12 mouse cellular contexts compared by ENCODE assay signal in genomic region chr12:33102342-33103115, GRCm38 (mm10). TPM values are rescaled to one million over a fixed set of nuclear protein-coding genes. Genes with fewer than 3 reads are reported as not detected.
DNase-seq lines count a peak whose midpoint lies in the region; ATAC-seq and TF ChIP-seq lines count a peak whose summit lies in the region.
"Had no signal": no experiment of that assay in that cellular context is flagged by ENCODE, and none has a peak within 500 bp of the region (broad histone marks: within the 10 kb centered on the region; RNA-seq: fewer than 3 reads in every experiment).

No protein-coding gene starts in this region.

- WGBS in kidney, postnatal 0 days: 45% methylated on average over 15 of the region's 15 CpGs
- WGBS in embryonic facial prominence, embryonic 11.5 days: 59% methylated on average over 15 of the region's 15 CpGs
- 18% methylated on average over 15 of the region's 15 CpGs for WGBS in hindbrain, embryonic 15.5 days
- 30% methylated on average over 15 of the region's 15 CpGs for WGBS in midbrain, postnatal 0 days

- no peaks in the 10 kb centered on the region for H3K36me3 ChIP-seq in kidney, postnatal 0 days (ENCODE audit: insufficient read depth, low read length)
- H3K36me3 ChIP-seq in embryonic facial prominence, embryonic 11.5 days (replicated peaks; ENCODE audit: control insufficient read depth, insufficient read depth, low read depth, low read length): no peaks in the 10 kb centered on the region
- no peaks in the 10 kb centered on the region for H3K36me3 ChIP-seq in hindbrain, embryonic 15.5 days
- H3K36me3 ChIP-seq in midbrain, postnatal 0 days (ENCODE audit: insufficient read depth, low read length): no peaks in the 10 kb centered on the region
- H3K36me3 ChIP-seq: liver, embryonic 15.5 days had no signal

- H3K9me3 ChIP-seq in kidney, postnatal 0 days (replicated peaks; ENCODE audit: low read length): no peaks in the 10 kb centered on the region
- H3K9me3 ChIP-seq in embryonic facial prominence, embryonic 11.5 days (replicated peaks; ENCODE audit: control insufficient read depth, low read length): no peaks in the 10 kb centered on the region
- H3K9me3 ChIP-seq in hindbrain, embryonic 15.5 days: no peaks in the 10 kb centered on the region
- H3K9me3 ChIP-seq in midbrain, postnatal 0 days (ENCODE audit: low read length): no peaks in the 10 kb centered on the region
- H3K9me3 ChIP-seq: liver, embryonic 15.5 days had no signal

- H3K9ac ChIP-seq in kidney, postnatal 0 days (ENCODE audit: low read depth, low read length): no peak overlapping the region
- no peak overlapping the region for H3K9ac ChIP-seq in embryonic facial prominence, embryonic 11.5 days (replicated peaks; ENCODE audit: low read length)
- no peak overlapping the region for H3K9ac ChIP-seq in hindbrain, embryonic 15.5 days
- H3K9ac ChIP-seq in midbrain, postnatal 0 days (replicated peaks; ENCODE audit: low read length, poor library complexity, severe bottlenecking): no peak overlapping the region
- H3K9ac ChIP-seq: liver, embryonic 15.5 days had no signal

- no peak for ATAC-seq in kidney, postnatal 0 days (replicated peaks; ENCODE audit: low FRiP score, low read depth)
- ATAC-seq in embryonic facial prominence, embryonic 11.5 days (replicated peaks; ENCODE audit: insufficient number of reproducible peaks, low FRiP score, low TSS enrichment, low read depth): no peak
- ATAC-seq in hindbrain, embryonic 15.5 days (ENCODE audit: low FRiP score, low read depth): peak; percentile 40; the same call in 1 of the 2 replicates
- no peak for ATAC-seq in midbrain, postnatal 0 days (ENCODE audit: low FRiP score)

- H3K4me1 ChIP-seq in kidney, postnatal 0 days (replicated peaks; ENCODE audit: insufficient read depth, low read length): no peaks in the 10 kb centered on the region
- H3K4me1 ChIP-seq in embryonic facial prominence, embryonic 11.5 days (ENCODE audit: control insufficient read depth, insufficient read depth, low read length): no peaks in the 10 kb centered on the region
- peaks cover 30% of the 10 kb centered on the region for H3K4me1 ChIP-seq in hindbrain, embryonic 15.5 days (replicated peaks)
- 0 out of 2 replicates have a peak, but pooled peaks cover 6% of the 10 kb centered on the region for H3K4me1 ChIP-seq in midbrain, postnatal 0 days (ENCODE audit: insufficient read depth, low read length)
- H3K4me1 ChIP-seq: liver, embryonic 15.5 days had no signal

- no peaks in the 10 kb centered on the region for H3K27me3 ChIP-seq in kidney, postnatal 0 days (ENCODE audit: insufficient read depth, low read length)
- H3K27me3 ChIP-seq in embryonic facial prominence, embryonic 11.5 days (ENCODE audit: control insufficient read depth, insufficient read depth, low read length): no peaks in the 10 kb centered on the region
- H3K27me3 ChIP-seq in hindbrain, embryonic 15.5 days: no peaks in the 10 kb centered on the region
- H3K27me3 ChIP-seq in midbrain, postnatal 0 days (ENCODE audit: insufficient read depth, low read length): no peaks in the 10 kb centered on the region
- H3K27me3 ChIP-seq: liver, embryonic 15.5 days had no signal

- H3K4me2 ChIP-seq in kidney, postnatal 0 days (ENCODE audit: low read length): no peak overlapping the region
- H3K4me2 ChIP-seq in embryonic facial prominence, embryonic 11.5 days (ENCODE audit: low read depth, low read length): no peak overlapping the region
- peak overlapping the region; percentile 13; the same call in 1 of the 2 replicates for H3K4me2 ChIP-seq in hindbrain, embryonic 15.5 days
- no peak overlapping the region for H3K4me2 ChIP-seq in midbrain, postnatal 0 days (ENCODE audit: low read depth, low read length, poor library complexity, severe bottlenecking)
- H3K4me2 ChIP-seq: liver, embryonic 15.5 days had no signal

- H3K27ac ChIP-seq in kidney, postnatal 0 days: no peak overlapping the region
- H3K27ac ChIP-seq in embryonic facial prominence, embryonic 11.5 days (replicated peaks; ENCODE audit: low read depth, low read length): no peak overlapping the region
- peak overlapping the region; percentile 59; the same call in 1 of the 2 replicates for H3K27ac ChIP-seq in hindbrain, embryonic 15.5 days (replicated peaks)
- H3K27ac ChIP-seq in midbrain, postnatal 0 days (ENCODE audit: low read depth, low read length): no peak overlapping the region
- H3K27ac ChIP-seq: liver, embryonic 15.5 days had no signal

- peak; percentile 76 for DNase-seq in kidney, postnatal 0 days (ENCODE audit: low spot score)
- DNase-seq in kidney, postnatal 25 days: no peak
- DNase-seq in embryonic facial prominence, embryonic 11.5 days (ENCODE audit: low spot score): peak; percentile 20
- DNase-seq in midbrain, postnatal 0 days (ENCODE audit: low spot score): peak; percentile 31
- no peak for DNase-seq in T-cell, adult 2 months (ENCODE audit: low spot score)
- no peak for DNase-seq in cerebellum, postnatal 25 days
- DNase-seq in gastrocnemius, postnatal 4 days (ENCODE audit: low spot score in 2 of 2): no peak
- DNase-seq: cerebellum, adult 11 months; kidney, postnatal 36 days; thymus, adult 18-20 months had no signal

- no peak for TF ChIP-seq CTCF in kidney, postnatal 0 days (IDR thresholded peaks at IDR 0.05; ENCODE audit: low read depth)
- TF ChIP-seq CTCF in midbrain, postnatal 0 days (IDR thresholded peaks at IDR 0.05): no peak

- H3K4me3 ChIP-seq in kidney, postnatal 0 days (replicated peaks; ENCODE audit: low read depth, low read length): no peak overlapping the region
- no peak overlapping the region for H3K4me3 ChIP-seq in embryonic facial prominence, embryonic 11.5 days (ENCODE audit: low read depth, low read length)
- H3K4me3 ChIP-seq in hindbrain, embryonic 15.5 days: no peak overlapping the region
- H3K4me3 ChIP-seq in midbrain, postnatal 0 days (ENCODE audit: low read depth, low read length): no peak overlapping the region
- H3K4me3 ChIP-seq: liver, embryonic 15.5 days had no signal

RNA-seq across cellular contexts. Expression of gene Cdhr3, which starts 9.9 kb away (rescaled TPM):
- not detected in 2 replicates for polyA plus RNA-seq in kidney, postnatal 0 days (2015; fragmentation: Nextera tagmentation; extraction: Ambion mirVana)
- not detected in 2 replicates for polyA plus RNA-seq in embryonic facial prominence, embryonic 11.5 days (2014; fragmentation: Nextera tagmentation; extraction: Ambion mirVana)
- 0.16 and 0.19 TPM in 2 replicates for polyA plus RNA-seq in hindbrain, embryonic 15.5 days (2015; fragmentation: Nextera tagmentation; extraction: Ambion mirVana)
- total RNA-seq in midbrain, postnatal 0 days (2014; rRNA removed): 0.42 and 0.55 TPM in 2 replicates
- 0.72 and 1.0 TPM in 2 replicates for polyA plus RNA-seq in midbrain, postnatal 0 days (2015; fragmentation: Nextera tagmentation; extraction: Ambion mirVana)
- 1 to 10 TPM; 4.0 to 4.9 TPM for total RNA-seq in gastrocnemius, postnatal 4 days (2021)

RNA-seq across cellular contexts. Expression of gene Atxn7l1, which starts 45.0 kb away (rescaled TPM):
- 9.3 TPM in 2 replicates for polyA plus RNA-seq in kidney, postnatal 0 days (2015; fragmentation: Nextera tagmentation; extraction: Ambion mirVana)
- 17.7 and 18.9 TPM in 2 replicates for polyA plus RNA-seq in embryonic facial prominence, embryonic 11.5 days (2014; fragmentation: Nextera tagmentation; extraction: Ambion mirVana)
- polyA plus RNA-seq in hindbrain, embryonic 15.5 days (2015; fragmentation: Nextera tagmentation; extraction: Ambion mirVana): 19.3 and 23.6 TPM in 2 replicates
- 23.6 and 27.8 TPM in 2 replicates for total RNA-seq in midbrain, postnatal 0 days (2014; rRNA removed)
- 20.3 and 20.9 TPM in 2 replicates for polyA plus RNA-seq in midbrain, postnatal 0 days (2015; fragmentation: Nextera tagmentation; extraction: Ambion mirVana)
- total RNA-seq in gastrocnemius, postnatal 4 days (2021): 10 to 100 TPM; 28.0 to 29.2 TPM

Comparison
In these comparisons a context has a peak if more than half of its experiments do, and no peak if none do; other contexts are left out.
1. DNase-seq: peak in kidney, postnatal 0 days (single experiment), embryonic facial prominence, embryonic 11.5 days (single experiment) and midbrain, postnatal 0 days (single experiment); none in kidney, postnatal 25 days (0 of 2), T-cell, adult 2 months (single experiment), cerebellum, postnatal 25 days (0 of 2) and gastrocnemius, postnatal 4 days (0 of 2).